14 mouse cellular contexts compared by ENCODE assay signal in genomic region chr19:43894070-43894469, GRCm38 (mm10). TPM values are rescaled to one million over a fixed set of nuclear protein-coding genes. Genes with fewer than 3 reads are reported as not detected.
DNase-seq lines count a peak whose midpoint lies in the region; ATAC-seq and TF ChIP-seq lines count a peak whose summit lies in the region.
"Had no signal": no experiment of that assay in that cellular context is flagged by ENCODE, and none has a peak within 500 bp of the region (broad histone marks: within the 10 kb centered on the region; RNA-seq: fewer than 3 reads in every experiment).

No protein-coding gene starts in this region.

- H3K9ac ChIP-seq in ES-E14 (ENCODE audit: insufficient read depth, low read depth, low read length, poor library complexity, severe bottlenecking), result no peak overlapping the region
- peak overlapping the region; percentile 57; the same call in 1 of the 2 replicates for H3K9ac ChIP-seq in heart, embryonic 12.5 days
- H3K9ac ChIP-seq in liver, embryonic 11.5 days (ENCODE audit: low read depth, low read length), result no peak overlapping the region
- no peak overlapping the region for H3K9ac ChIP-seq in hindbrain, embryonic 12.5 days
- H3K9ac ChIP-seq: hindbrain, embryonic 15.5 days had no signal

- no peak overlapping the region for H3K27ac ChIP-seq in ES-E14 (ENCODE audit: insufficient read depth, low read depth, low read length, poor library complexity, severe bottlenecking)
- peak overlapping the region; percentile 67 for H3K27ac ChIP-seq in heart, embryonic 12.5 days (ENCODE audit: poor library complexity, severe bottlenecking)
- H3K27ac ChIP-seq in liver, embryonic 11.5 days (ENCODE audit: low read depth, low read length), result no peak overlapping the region
- no peak overlapping the region for H3K27ac ChIP-seq in hindbrain, embryonic 12.5 days
- H3K27ac ChIP-seq: hindbrain, embryonic 15.5 days; left cerebral cortex, adult 2 months; macrophage had no signal

- WGBS in heart, embryonic 12.5 days, result 7% methylated on average over 7 of the region's 7 CpGs
- WGBS in liver, embryonic 11.5 days, result 34% methylated on average over 7 of the region's 7 CpGs
- 13% methylated on average over 7 of the region's 7 CpGs for WGBS in hindbrain, embryonic 12.5 days

- H3K36me3 ChIP-seq in ES-E14 (ENCODE audit: control insufficient read depth, insufficient read depth, low read length, poor library complexity, severe bottlenecking), result no peaks in the 10 kb centered on the region
- peaks cover 6% of the 10 kb centered on the region; the same call in 1 of the 2 replicates for H3K36me3 ChIP-seq in heart, embryonic 12.5 days
- no peaks in the 10 kb centered on the region for H3K36me3 ChIP-seq in liver, embryonic 11.5 days (ENCODE audit: control insufficient read depth, insufficient read depth, low read length)
- H3K36me3 ChIP-seq in hindbrain, embryonic 12.5 days, result no peaks in the 10 kb centered on the region
- H3K36me3 ChIP-seq: hindbrain, embryonic 15.5 days had no signal

- peak; percentile 94 for DNase-seq in heart, adult 11 months
- DNase-seq in heart, postnatal 36 days, result no peak
- peak; percentile 54 for DNase-seq in ES-E14 (ENCODE audit: low read depth, low spot score)
- no peak for DNase-seq in liver, embryonic 11.5 days (ENCODE audit: low spot score)
- no peak for DNase-seq in right cerebral cortex, postnatal 10 days (ENCODE audit: low spot score in 2 of 2)
- DNase-seq: cerebellum, adult 18-20 months; right cerebral cortex, postnatal 25 days; thymus, postnatal 25 days had no signal

- H3K27me3 ChIP-seq in heart, embryonic 12.5 days (replicated peaks), result no peaks in the 10 kb centered on the region
- H3K27me3 ChIP-seq in liver, embryonic 11.5 days (replicated peaks; ENCODE audit: control insufficient read depth, insufficient read depth, low read length), result no peaks in the 10 kb centered on the region
- no peaks in the 10 kb centered on the region for H3K27me3 ChIP-seq in hindbrain, embryonic 12.5 days
- H3K27me3 ChIP-seq: hindbrain, embryonic 15.5 days had no signal

- H3K4me1 ChIP-seq in ES-E14 (ENCODE audit: control insufficient read depth in 2 of 2, insufficient read depth in 2 of 2, low read length in 2 of 2, poor library complexity in 1 of 2), result peaks cover 15 to 31% of the 10 kb centered on the region in 2 experiments
- peaks cover 16% of the 10 kb centered on the region for H3K4me1 ChIP-seq in heart, embryonic 12.5 days (replicated peaks)
- peaks cover 6% of the 10 kb centered on the region; the same call in 1 of the 2 replicates for H3K4me1 ChIP-seq in liver, embryonic 11.5 days (replicated peaks; ENCODE audit: control insufficient read depth, insufficient read depth, low read length)
- peaks cover 13% of the 10 kb centered on the region for H3K4me1 ChIP-seq in hindbrain, embryonic 12.5 days
- H3K4me1 ChIP-seq: hindbrain, embryonic 15.5 days had no signal

- no peak for ATAC-seq in heart, embryonic 12.5 days (ENCODE audit: insufficient number of reproducible peaks, low FRiP score)
- no peak for ATAC-seq in liver, embryonic 11.5 days (replicated peaks; ENCODE audit: low FRiP score)
- ATAC-seq in hindbrain, embryonic 12.5 days (ENCODE audit: low FRiP score), result no peak
- no peak for ATAC-seq in frontal cortex, adult (ENCODE audit: low TSS enrichment)

- in situ Hi-C loops in ES-E14 (cut with MboI; ENCODE audit: low sequenced_read_pairs in 2 of 2, unreplicated experiment in 2 of 2), result no loop called here

- intact Hi-C loops in heart, postnatal 36 days (cut with DNase I), result no loop called here

- H3K4me3 ChIP-seq in ES-E14 (ENCODE audit: insufficient read depth in 1 of 2, low read depth in 1 of 2, low read length in 2 of 2, poor library complexity in 1 of 2, severe bottlenecking in 1 of 2), result peak overlapping the region in 1 of 2 experiments; percentile 51; a peak in 2 of 4 replicates
- H3K4me3 ChIP-seq in heart, embryonic 12.5 days, result peak overlapping the region; percentile 24; the same call in 1 of the 2 replicates
- H3K4me3 ChIP-seq in liver, embryonic 11.5 days (ENCODE audit: low read depth, low read length), result no peak overlapping the region
- no peak overlapping the region for H3K4me3 ChIP-seq in hindbrain, embryonic 12.5 days
- H3K4me3 ChIP-seq: hindbrain, embryonic 15.5 days; left cerebral cortex, adult 2 months had no signal

- H3K9me3 ChIP-seq in ES-E14 (ENCODE audit: control insufficient read depth, insufficient read depth, low read depth, low read length), result no peaks in the 10 kb centered on the region
- H3K9me3 ChIP-seq in heart, embryonic 12.5 days (replicated peaks), result no peaks in the 10 kb centered on the region
- H3K9me3 ChIP-seq in liver, embryonic 11.5 days (ENCODE audit: control insufficient read depth, low read length), result no peaks in the 10 kb centered on the region
- no peaks in the 10 kb centered on the region for H3K9me3 ChIP-seq in hindbrain, embryonic 12.5 days (replicated peaks)
- H3K9me3 ChIP-seq: hindbrain, embryonic 15.5 days had no signal

- H3K4me2 ChIP-seq in heart, embryonic 12.5 days, result peak overlapping the region; percentile 60
- H3K4me2 ChIP-seq in liver, embryonic 11.5 days, result 0 out of 2 replicates have a peak overlapping the region, but pooled peaks have one; percentile 22
- H3K4me2 ChIP-seq in hindbrain, embryonic 12.5 days (replicated peaks), result no peak overlapping the region
- H3K4me2 ChIP-seq: hindbrain, embryonic 15.5 days had no signal

TF ChIP-seq in ES-E14, 5 proteins besides CTCF, POLR2A, EP300 and RAD21:
- TF ChIP-seq ZNF384 (IDR thresholded peaks at IDR 0.05; ENCODE audit: low read depth, low read length) (no peak), ZC3H11A (IDR thresholded peaks at IDR 0.05; ENCODE audit: borderline replicate concordance, low read depth, low read length) (no peak), MAFK (IDR thresholded peaks at IDR 0.05; ENCODE audit: insufficient read depth, low read depth, low read length) (no peak), CHD2 (IDR thresholded peaks at IDR 0.05; ENCODE audit: low read depth, low read length) (no peak), HCFC1 (IDR thresholded peaks at IDR 0.05; ENCODE audit: borderline replicate concordance, insufficient read depth, low read length) (no peak)

RNA-seq across cellular contexts. Expression of gene Dnmbp, which starts 45.9 kb away (rescaled TPM):
- 1 to 10 TPM; 9.0 to 9.7 TPM for total RNA-seq in heart, postnatal 36 days (2021)
- 11.5 and 14.3 TPM in 2 replicates for total RNA-seq in ES-E14 (2012; rRNA removed)
- polyA plus RNA-seq in heart, embryonic 12.5 days (2016; fragmentation: Nextera tagmentation; extraction: Ambion mirVana), result 11.8 and 11.9 TPM in 2 replicates
- 7.5 and 8.7 TPM in 2 replicates for polyA plus RNA-seq in liver, embryonic 11.5 days (2014; fragmentation: Nextera tagmentation; extraction: Ambion mirVana)
- polyA plus RNA-seq in hindbrain, embryonic 12.5 days (2016; fragmentation: Nextera tagmentation; extraction: Ambion mirVana), result 14.5 and 16.9 TPM in 2 replicates

Comparison
In these comparisons a context has a peak if more than half of its experiments do, and no peak if none do; other contexts are left out.
1. DNase-seq: peak in heart, adult 11 months (single experiment) and ES-E14 (single experiment); none in heart, postnatal 36 days (0 of 2), liver, embryonic 11.5 days (single experiment) and right cerebral cortex, postnatal 10 days (0 of 2).